ENCODE assay signal across 8 mouse cellular contexts in the genomic region with DNA sequence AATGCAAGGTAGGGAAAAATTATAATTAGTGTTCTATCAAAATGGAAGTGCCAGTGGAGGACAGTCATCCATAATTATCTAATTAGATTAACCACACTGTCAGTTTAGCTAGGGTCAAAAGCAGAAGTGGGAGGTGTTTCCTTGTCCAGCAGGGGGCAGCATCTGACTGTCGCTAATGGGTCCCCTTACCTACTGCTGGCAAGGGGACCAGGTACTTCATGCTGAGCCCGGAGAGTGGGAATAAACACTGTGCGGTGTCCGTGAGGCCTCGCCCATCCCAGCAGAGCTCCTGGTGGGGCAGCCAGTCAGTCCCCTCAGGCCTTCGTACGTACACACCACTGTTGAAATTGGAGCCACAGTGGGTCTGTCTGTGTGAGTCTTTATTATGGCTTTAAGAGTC.
DNase-seq lines count a peak whose midpoint lies in the region; ATAC-seq and TF ChIP-seq lines count a peak whose summit lies in the region.

No protein-coding gene starts in this region.

- H3K27me3 ChIP-seq in forebrain, embryonic 16.5 days (replicated peaks; ENCODE audit: control insufficient read depth, insufficient read depth, low read length) = no peaks in the 10 kb centered on the region
- no peaks in the 10 kb centered on the region for H3K27me3 ChIP-seq in hindbrain, embryonic 16.5 days (replicated peaks; ENCODE audit: control insufficient read depth, insufficient read depth, low read length)
- H3K27me3 ChIP-seq in midbrain, embryonic 12.5 days = no peaks in the 10 kb centered on the region
- H3K27me3 ChIP-seq in spleen, adult 2 months (ENCODE audit: control insufficient read depth, insufficient read depth, low read length) = no peaks in the 10 kb centered on the region

- no peak for TF ChIP-seq POLR2A in spleen, adult 2 months (IDR thresholded peaks at IDR 0.05; ENCODE audit: low read depth, low read length)

- peak; percentile 80 for ATAC-seq in forebrain, embryonic 16.5 days
- peak; percentile 86 for ATAC-seq in hindbrain, embryonic 16.5 days
- ATAC-seq in midbrain, embryonic 12.5 days (ENCODE audit: low FRiP score, low read depth) = peak; percentile 82

- no peak overlapping the region for H3K4me2 ChIP-seq in forebrain, embryonic 16.5 days (ENCODE audit: low read length)
- no peak overlapping the region for H3K4me2 ChIP-seq in hindbrain, embryonic 16.5 days (ENCODE audit: low read length)
- no peak overlapping the region for H3K4me2 ChIP-seq in midbrain, embryonic 12.5 days (replicated peaks)

- H3K9me3 ChIP-seq in forebrain, embryonic 16.5 days (ENCODE audit: control insufficient read depth, low read length) = no peaks in the 10 kb centered on the region
- H3K9me3 ChIP-seq in hindbrain, embryonic 16.5 days (ENCODE audit: control insufficient read depth, low read length) = no peaks in the 10 kb centered on the region
- H3K9me3 ChIP-seq in midbrain, embryonic 12.5 days = no peaks in the 10 kb centered on the region

- peak; percentile 53 to 79 for DNase-seq in layer of hippocampus, adult 18-20 months (ENCODE audit: low spot score in 2 of 2)
- no peak for DNase-seq in layer of hippocampus, adult 9-11 months
- DNase-seq in c-Kit-positive CD71-positive TER-119-positive erythroid progenitor cells, embryonic 14.5 days (ENCODE audit: low spot score) = peak; percentile 56
- DNase-seq in left cerebral cortex, postnatal 36 days (ENCODE audit: low spot score in 2 of 2) = peak; percentile 57 to 60
- peak; percentile 36 to 61 for DNase-seq in spleen, adult 2 months (ENCODE audit: low read depth in 1 of 2, low spot score in 2 of 2)

- H3K4me3 ChIP-seq in forebrain, embryonic 16.5 days (replicated peaks; ENCODE audit: low read length) = no peak overlapping the region
- H3K4me3 ChIP-seq in hindbrain, embryonic 16.5 days (ENCODE audit: low read length) = no peak overlapping the region
- H3K4me3 ChIP-seq in midbrain, embryonic 12.5 days = no peak overlapping the region
- no peak overlapping the region for H3K4me3 ChIP-seq in spleen, adult 2 months (ENCODE audit: extremely low read depth, insufficient read depth, insufficient read length)

- WGBS in forebrain, embryonic 16.5 days = 18% methylated on average over 7 of the region's 7 CpGs
- 18% methylated on average over 7 of the region's 7 CpGs for WGBS in hindbrain, embryonic 16.5 days
- WGBS in midbrain, embryonic 12.5 days = 26% methylated on average over 7 of the region's 7 CpGs
- WGBS in spleen, adult 2 months = 47% methylated on average over 7 of the region's 7 CpGs

- peak; percentile 74; the same call in 1 of the 2 replicates for TF ChIP-seq CTCF in spleen, adult 2 months (IDR thresholded peaks at IDR 0.05; ENCODE audit: extremely low read depth, insufficient read depth, insufficient read length, insufficient replicate concordance)

- H3K9ac ChIP-seq in forebrain, embryonic 16.5 days (replicated peaks; ENCODE audit: low read depth, low read length) = no peak overlapping the region
- H3K9ac ChIP-seq in hindbrain, embryonic 16.5 days (ENCODE audit: low read depth, low read length) = no peak overlapping the region
- no peak overlapping the region for H3K9ac ChIP-seq in midbrain, embryonic 12.5 days (replicated peaks)

- no peak overlapping the region for H3K27ac ChIP-seq in forebrain, embryonic 16.5 days (ENCODE audit: low read length)
- H3K27ac ChIP-seq in hindbrain, embryonic 16.5 days (ENCODE audit: low read depth, low read length) = no peak overlapping the region
- H3K27ac ChIP-seq in midbrain, embryonic 12.5 days (replicated peaks) = no peak overlapping the region
- no peak overlapping the region for H3K27ac ChIP-seq in spleen, adult 2 months (ENCODE audit: insufficient read depth, low read length)

- H3K36me3 ChIP-seq in forebrain, embryonic 16.5 days (ENCODE audit: control insufficient read depth, insufficient read depth) = no peaks in the 10 kb centered on the region
- H3K36me3 ChIP-seq in hindbrain, embryonic 16.5 days (ENCODE audit: control insufficient read depth, insufficient read depth, low read length) = no peaks in the 10 kb centered on the region
- no peaks in the 10 kb centered on the region for H3K36me3 ChIP-seq in midbrain, embryonic 12.5 days
- H3K36me3 ChIP-seq in spleen, adult 2 months (ENCODE audit: control insufficient read depth, insufficient read depth, low read length) = peaks cover 3% of the 10 kb centered on the region

- intact Hi-C loops in left cerebral cortex, postnatal 36 days (cut with DNase I) = loop anchor here (2.0 kb wide), 1 partner anchor 871 kb away; no protein-coding TSS in a partner anchor

- peaks cover 2% of the 10 kb centered on the region for H3K4me1 ChIP-seq in forebrain, embryonic 16.5 days (replicated peaks; ENCODE audit: control insufficient read depth, insufficient read depth, low read length)
- peaks cover 2% of the 10 kb centered on the region; the same call in 1 of the 2 replicates for H3K4me1 ChIP-seq in hindbrain, embryonic 16.5 days (ENCODE audit: control insufficient read depth, insufficient read depth, low read depth, low read length)
- no peaks in the 10 kb centered on the region for H3K4me1 ChIP-seq in midbrain, embryonic 12.5 days
- no peaks in the 10 kb centered on the region for H3K4me1 ChIP-seq in spleen, adult 2 months (ENCODE audit: control insufficient read depth, insufficient read depth, insufficient read length)
